Mouse (Mus musculus) intestine, embryonic 16.5 days (tissue): ENCODE data around the gene Clec4d. TPM values are rescaled to one million over a fixed set of nuclear protein-coding genes. Genes with fewer than 3 reads are reported as not detected.
"Not testable (repeated sequence)": the region's sequence is repeated elsewhere in the genome, so short reads cannot be mapped to it uniquely, and the experiment has no call there.

ENCODE experiments used
- ATAC-seq: fragments of 200-750 bp; cut with Nextera tagmentation; 2 replicates; pipeline ENCODE4 v1.8.0; 2017; ENCODE audit warnings: moderate TSS enrichment, moderate library complexity
- H3K27ac ChIP-seq: fragments of 300-500 bp; sonication (generic); 2 replicates; pipeline ENCODE4 v1.5.1; 2014; ENCODE audit warnings: mild to moderate bottlenecking, low read length
- H3K27me3 ChIP-seq: fragments of 300-500 bp; sonication (generic); replicated peaks from 2 replicates; pipeline ENCODE4 v1.6.1; 2014; ENCODE audit warnings: low read length, control low read depth, mixed read lengths; ENCODE audit not compliant: control insufficient read depth, insufficient read depth
- H3K36me3 ChIP-seq: fragments of 300-500 bp; sonication (generic); 2 replicates; pipeline ENCODE4 v1.6.1; 2014; ENCODE audit warnings: low read length, control low read depth; ENCODE audit not compliant: control insufficient read depth, insufficient read depth
- H3K4me1 ChIP-seq: fragments of 300-500 bp; sonication (generic); 2 replicates; pipeline ENCODE4 v1.6.1; 2014; ENCODE audit warnings: low read length, control low read depth, mixed read lengths; ENCODE audit not compliant: control insufficient read depth, insufficient read depth
- H3K4me2 ChIP-seq: fragments of 300-500 bp; sonication (generic); 2 replicates; pipeline ENCODE4 v1.6.1; 2014; ENCODE audit warnings: low read depth, low read length, control low read depth
- H3K4me3 ChIP-seq: fragments of 300-500 bp; sonication (generic); 2 replicates; pipeline ENCODE4 v1.5.1; 2014; ENCODE audit warnings: mild to moderate bottlenecking, low read length
- H3K9ac ChIP-seq: fragments of 300-500 bp; sonication (generic); 2 replicates; pipeline ENCODE4 v1.6.1; 2014; ENCODE audit warnings: low read depth, low read length
- H3K9me3 ChIP-seq: fragments of 300-500 bp; sonication (generic); 2 replicates; pipeline ENCODE4 v1.6.1; 2016; ENCODE audit warnings: low read length, control low read depth; ENCODE audit not compliant: control insufficient read depth
- WGBS: fragments of 180-500 bp; shearing (Covaris S2); extraction: QIAGEN DNeasy Blood & Tissue Kit; methylation state at CpG from one replicate; pipeline ENCODE4 v1.1.7; 2014; 5-methylcytosine and 5-hydroxymethylcytosine counted together
- polyA plus RNA-seq: library from polyadenylated mRNA; unstranded; fragments of >200 nt; fragmentation: Nextera tagmentation; extraction: Ambion mirVana; gene quantifications from 2 replicates; pipeline ENCODE4 v1.2.1, GENCODE M21; 2015

Gene Clec4d
- polyA plus RNA-seq = 0.17 and 0.20 TPM in 2 replicates

- WGBS = 63% methylated on average over 4 of the region's 4 CpGs
- Histone ChIP-seq H3K9ac (no peak within 1 kb of the TSS), H3K36me3 (no peaks in the 10 kb centered on the region), H3K4me2 (no peak within 1 kb of the TSS), H3K9me3 (no peaks in the 10 kb centered on the region), H3K27ac (no peak within 1 kb of the TSS), H3K4me3 (no peak within 1 kb of the TSS), H3K4me1 (no peaks in the 10 kb centered on the region), H3K27me3 (no peaks in the 10 kb centered on the region)
- ATAC-seq = no peak
Measured at GRCm38 (mm10) chr6:123261555-123262161, at the start of gene Clec4d. TSS of gene Clec4d (plus strand) at chr6:123262111.

- Histone ChIP-seq H3K4me2 (no peak overlapping the region), H3K27me3 (no peaks in the 10 kb centered on the region), H3K36me3 (no peaks in the 10 kb centered on the region), H3K4me1 (no peaks in the 10 kb centered on the region), H3K9me3 (no peaks in the 10 kb centered on the region), H3K9ac (no peak overlapping the region), H3K4me3 (no peak overlapping the region), H3K27ac (no peak overlapping the region)
- no peak for ATAC-seq
- 54% methylated on average over 2 of the region's 2 CpGs for WGBS
Measured at GRCm38 (mm10) chr6:123227519-123228166, 34.3 kb upstream of the Clec4d start.

GRCm38 (mm10) chr6:123229644-123230043 is 32.3 kb upstream of the Clec4d start, which contains the start of gene Clec4n:
TSS of gene Clec4n (plus strand) at chr6:123229843.
- H3K36me3 ChIP-seq = no peaks in the 10 kb centered on the region
- H3K4me2 ChIP-seq = no peak within 1 kb of the TSS
- no peaks in the 10 kb centered on the region for H3K27me3 ChIP-seq
- no peaks in the 10 kb centered on the region for H3K4me1 ChIP-seq
- no peak within 1 kb of the TSS for H3K4me3 ChIP-seq
- no peak within 1 kb of the TSS for H3K9ac ChIP-seq
- no peaks in the 10 kb centered on the region for H3K9me3 ChIP-seq
- H3K27ac ChIP-seq = no peak within 1 kb of the TSS
- ATAC-seq = no peak
- 49% methylated on average over 3 of the region's 3 CpGs for WGBS

GRCm38 (mm10) chr6:123231149-123231548 is 30.8 kb upstream of the Clec4d start:
- H3K27ac ChIP-seq = no peak overlapping the region
- H3K9ac ChIP-seq = no peak overlapping the region
- H3K9me3 ChIP-seq = no peaks in the 10 kb centered on the region
- H3K36me3 ChIP-seq = no peaks in the 10 kb centered on the region
- no peak for ATAC-seq
- no peak overlapping the region for H3K4me2 ChIP-seq
- no peaks in the 10 kb centered on the region for H3K27me3 ChIP-seq
- 68% methylated on average over 2 of the region's 2 CpGs for WGBS
- no peaks in the 10 kb centered on the region for H3K4me1 ChIP-seq
- no peak overlapping the region for H3K4me3 ChIP-seq

GRCm38 (mm10) chr6:123237582-123237981 is 24.3 kb upstream of the Clec4d start:
- Histone ChIP-seq H3K9ac (no peak overlapping the region), H3K4me3 (no peak overlapping the region), H3K9me3 (no peaks in the 10 kb centered on the region), H3K4me1 (no peaks in the 10 kb centered on the region), H3K27ac (no peak overlapping the region), H3K27me3 (no peaks in the 10 kb centered on the region), H3K4me2 (no peak overlapping the region), H3K36me3 (no peaks in the 10 kb centered on the region)
- no peak for ATAC-seq

GRCm38 (mm10) chr6:123244201-123244600 is 17.7 kb upstream of the Clec4d start:
- H3K4me2 ChIP-seq = no peak overlapping the region
- no peak overlapping the region for H3K27ac ChIP-seq
- H3K27me3 ChIP-seq = no peaks in the 10 kb centered on the region
- no peaks in the 10 kb centered on the region for H3K9me3 ChIP-seq
- no peak for ATAC-seq
- H3K4me3 ChIP-seq = no peak overlapping the region
- WGBS = 82% methylated on average over 5 of the region's 5 CpGs
- H3K9ac ChIP-seq = no peak overlapping the region
- H3K4me1 ChIP-seq = no peaks in the 10 kb centered on the region
- no peaks in the 10 kb centered on the region for H3K36me3 ChIP-seq

GRCm38 (mm10) chr6:123248862-123249261 is 13.0 kb upstream of the Clec4d start:
- not testable (repeated sequence) for H3K9ac ChIP-seq, H3K27me3 ChIP-seq, H3K36me3 ChIP-seq, H3K4me1 ChIP-seq, H3K4me3 ChIP-seq, H3K4me2 ChIP-seq, ATAC-seq, H3K9me3 ChIP-seq, H3K27ac ChIP-seq
- 81% methylated on average over 2 of the region's 2 CpGs for WGBS

GRCm38 (mm10) chr6:123252735-123253134 is 9.2 kb upstream of the Clec4d start:
- H3K36me3 ChIP-seq = no peaks in the 10 kb centered on the region
- H3K9me3 ChIP-seq = no peaks in the 10 kb centered on the region
- ATAC-seq = no peak
- H3K4me2 ChIP-seq = no peak overlapping the region
- no peak overlapping the region for H3K27ac ChIP-seq
- no peaks in the 10 kb centered on the region for H3K27me3 ChIP-seq
- H3K9ac ChIP-seq = no peak overlapping the region
- H3K4me1 ChIP-seq = no peaks in the 10 kb centered on the region
- H3K4me3 ChIP-seq = no peak overlapping the region

GRCm38 (mm10) chr6:123258946-123259345 is 3.0 kb upstream of the Clec4d start:
- 66% methylated on average over 3 of the region's 3 CpGs for WGBS
- no peaks in the 10 kb centered on the region for H3K4me1 ChIP-seq

More at GRCm38 (mm10) chr6:123258946-123259345, 3.0 kb upstream of the Clec4d start:
- no peaks in the 10 kb centered on the region for H3K9me3 ChIP-seq
- H3K4me3 ChIP-seq = no peak overlapping the region
- no peaks in the 10 kb centered on the region for H3K36me3 ChIP-seq
- ATAC-seq = no peak
- no peak overlapping the region for H3K27ac ChIP-seq
- H3K4me2 ChIP-seq = no peak overlapping the region
- no peak overlapping the region for H3K9ac ChIP-seq
- H3K27me3 ChIP-seq = no peaks in the 10 kb centered on the region
